Mouse (Mus musculus) myocyte (in vitro differentiated cells): ENCODE data around the gene 2310034G01Rik. TPM values are rescaled to one million over a fixed set of nuclear protein-coding genes. Genes with fewer than 3 reads are reported as not detected.

ENCODE experiments used
- H3K27me3 ChIP-seq: one replicate; pipeline ENCODE4 v1.6.1; 2011; ENCODE audit not compliant: control insufficient read depth, insufficient read depth, insufficient read length
- H3K36me3 ChIP-seq: one replicate; pipeline ENCODE4 v1.6.1; 2011; ENCODE audit not compliant: control insufficient read depth, insufficient read depth
- H3K4me2 ChIP-seq: one replicate; pipeline ENCODE4 v1.6.1; 2011; ENCODE audit warnings: low read depth, control low read depth
- H3K4me3 ChIP-seq: one replicate; pipeline ENCODE4 v1.5.1; 2011; ENCODE audit warnings: mild to moderate bottlenecking, control low read depth, moderate library complexity
- H3K79me2 ChIP-seq: one replicate; pipeline ENCODE4 v1.6.1; 2011; ENCODE audit not compliant: control insufficient read depth, insufficient read depth
- H3ac ChIP-seq: one replicate; pipeline ENCODE4 v1.6.1; 2011; ENCODE audit not compliant: control insufficient read depth, insufficient read length
- CEBPB ChIP-seq: IDR thresholded peaks from 2 replicates; pipeline ENCODE4 v1.6.1; 2011; ENCODE audit warnings: mild to moderate bottlenecking, moderate library complexity; ENCODE audit not compliant: poor library complexity, insufficient read depth, severe bottlenecking
- E2F4 ChIP-seq: IDR thresholded peaks from one replicate; pipeline ENCODE4 v1.6.1; 2011; ENCODE audit warnings: mild to moderate bottlenecking, control low read depth, moderate library complexity; ENCODE audit not compliant: insufficient read depth
- MAX ChIP-seq: IDR thresholded peaks from one replicate; pipeline ENCODE4 v1.6.1; 2011; ENCODE audit warnings: low read depth, mild to moderate bottlenecking, control low read depth
- MYOD1 ChIP-seq, 3 experiments: IDR thresholded peaks; one replicate each; pipeline ENCODE4 v1.6.1; 2011; ENCODE audit warnings: control low read depth in 2 of 3, low read depth in 2 of 3, mild to moderate bottlenecking in 2 of 3, moderate library complexity in 1 of 3; ENCODE audit not compliant: insufficient read length in 2 of 3, control insufficient read depth in 1 of 3
- MYOG ChIP-seq, 3 experiments: IDR thresholded peaks; one replicate each; pipeline ENCODE4 v1.6.1; 2011; ENCODE audit warnings: control low read depth in 2 of 3, low read depth in 2 of 3, mild to moderate bottlenecking in 2 of 3; ENCODE audit not compliant: insufficient read length in 2 of 3, control insufficient read depth in 1 of 3, insufficient read depth in 1 of 3
- POLR2A ChIP-seq: IDR thresholded peaks from one replicate; pipeline ENCODE4 v1.6.1; 2011; ENCODE audit warnings: low read depth, mild to moderate bottlenecking, control low read depth, moderate library complexity; ENCODE audit not compliant: insufficient read length
- POLR2AphosphoS2 ChIP-seq: IDR thresholded peaks from one replicate; pipeline ENCODE4 v1.6.1; 2011; ENCODE audit warnings: low read depth, control low read depth; ENCODE audit not compliant: insufficient read length
- REST ChIP-seq: IDR thresholded peaks from one replicate; pipeline ENCODE4 v1.6.1; 2011; ENCODE audit warnings: mild to moderate bottlenecking, control low read depth, moderate library complexity; ENCODE audit not compliant: insufficient read depth, insufficient read length
- SRF ChIP-seq: IDR thresholded peaks from one replicate; pipeline ENCODE4 v1.6.1; 2011; ENCODE audit warnings: low read depth; ENCODE audit not compliant: control insufficient read depth, insufficient read length
- TCF12 ChIP-seq: IDR thresholded peaks from one replicate; pipeline ENCODE4 v1.6.1; 2011; ENCODE audit warnings: mild to moderate bottlenecking, control low read depth; ENCODE audit not compliant: poor library complexity, insufficient read depth, severe bottlenecking
- TCF3 ChIP-seq: IDR thresholded peaks from one replicate; pipeline ENCODE4 v1.6.1; 2011; ENCODE audit warnings: low read depth, control low read depth; ENCODE audit not compliant: insufficient read length
- USF1 ChIP-seq: IDR thresholded peaks from one replicate; pipeline ENCODE4 v1.6.1; 2011; ENCODE audit warnings: low read depth, mild to moderate bottlenecking, control low read depth, moderate library complexity
- polyA plus RNA-seq: library from polyadenylated mRNA; unstranded; fragments of >200 nt; fragmentation: generic; extraction: Trizol; gene quantifications from one replicate; pipeline ENCODE4 v1.2.1, GENCODE M21; 2012; ENCODE audit warnings: missing spikeins

Gene 2310034G01Rik
- polyA plus RNA-seq, 1 experiment: 1.2 TPM

DNA sequence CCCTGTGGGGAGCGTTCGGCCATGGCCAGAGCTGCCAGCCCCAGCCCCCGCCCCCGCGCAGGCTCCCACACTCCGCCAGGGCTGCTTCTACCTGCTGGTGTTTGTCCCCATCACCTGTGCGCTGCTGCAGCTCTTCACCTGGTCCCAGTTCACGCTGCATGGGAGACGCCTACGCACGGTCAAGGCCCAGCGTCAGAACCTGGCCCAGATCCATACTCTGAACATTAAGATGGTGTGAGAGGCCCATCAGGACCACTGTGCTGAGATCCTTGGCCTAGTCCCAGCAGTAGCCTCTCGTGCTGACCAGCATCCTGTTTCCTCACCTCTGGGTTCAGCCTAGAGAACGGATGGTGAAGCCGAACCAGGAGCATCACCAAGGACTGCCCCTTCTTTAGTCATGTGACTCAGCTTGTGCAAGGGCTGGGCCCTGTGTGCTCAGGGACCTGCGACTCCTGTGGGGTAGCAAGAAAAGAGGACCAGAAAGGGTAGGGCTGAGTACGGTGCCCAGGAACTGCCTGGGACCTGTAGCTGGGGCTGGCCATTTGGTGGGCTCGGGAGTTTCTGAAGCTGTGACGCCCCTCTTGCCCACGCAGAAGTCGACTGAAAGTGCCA is 24.5 kb upstream of the 2310034G01Rik start:
- H3K27me3 ChIP-seq: no peaks in the 10 kb centered on the region
- no peak overlapping the region for H3ac ChIP-seq
- no peak for TF ChIP-seq E2F4
- TF ChIP-seq USF1: no peak
- TF ChIP-seq CEBPB: no peak
- no peak for TF ChIP-seq TCF12
- TF ChIP-seq POLR2A: no peak
- peak; percentile 66 for TF ChIP-seq POLR2AphosphoS2
- TF ChIP-seq MYOG (IDR thresholded peaks at IDR 0.05; ENCODE audit: control insufficient read depth in 1 of 3, insufficient read depth in 1 of 3, insufficient read length in 2 of 3, low read depth in 2 of 3): no peak
- H3K79me2 ChIP-seq: no peaks in the 10 kb centered on the region
- no peak overlapping the region for H3K4me3 ChIP-seq
- H3K36me3 ChIP-seq: no peaks in the 10 kb centered on the region
- H3K4me2 ChIP-seq: no peak overlapping the region

DNA sequence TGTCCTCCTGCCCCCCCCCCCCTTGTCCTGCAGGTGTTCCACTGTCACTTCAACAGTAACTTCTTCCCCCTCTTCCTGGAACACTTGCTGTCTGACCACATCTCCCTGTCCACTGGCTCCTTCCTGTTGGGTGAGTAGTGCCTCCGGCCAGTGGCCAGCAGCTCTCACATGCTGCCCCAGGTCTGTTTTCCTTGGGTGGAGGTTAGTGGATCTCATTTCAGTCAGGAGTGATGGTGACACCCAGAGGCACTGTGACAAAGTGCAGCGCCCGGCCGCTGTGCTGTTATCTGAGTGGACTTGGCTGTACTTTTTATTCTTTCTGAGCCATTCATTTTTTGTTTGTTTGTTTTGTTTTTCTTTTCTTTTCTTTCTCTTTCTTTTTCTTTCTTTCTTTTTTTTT is 19.1 kb upstream of the 2310034G01Rik start:
- H3K4me3 ChIP-seq: no peak overlapping the region
- no peak for TF ChIP-seq TCF12
- TF ChIP-seq MAX: no peak
- no peak for TF ChIP-seq E2F4
- no peak for TF ChIP-seq MYOD1 (IDR thresholded peaks at IDR 0.05; ENCODE audit: control insufficient read depth in 1 of 3, insufficient read length in 2 of 3, low read depth in 2 of 3)
- no peak for TF ChIP-seq REST
- no peak for TF ChIP-seq SRF

DNA sequence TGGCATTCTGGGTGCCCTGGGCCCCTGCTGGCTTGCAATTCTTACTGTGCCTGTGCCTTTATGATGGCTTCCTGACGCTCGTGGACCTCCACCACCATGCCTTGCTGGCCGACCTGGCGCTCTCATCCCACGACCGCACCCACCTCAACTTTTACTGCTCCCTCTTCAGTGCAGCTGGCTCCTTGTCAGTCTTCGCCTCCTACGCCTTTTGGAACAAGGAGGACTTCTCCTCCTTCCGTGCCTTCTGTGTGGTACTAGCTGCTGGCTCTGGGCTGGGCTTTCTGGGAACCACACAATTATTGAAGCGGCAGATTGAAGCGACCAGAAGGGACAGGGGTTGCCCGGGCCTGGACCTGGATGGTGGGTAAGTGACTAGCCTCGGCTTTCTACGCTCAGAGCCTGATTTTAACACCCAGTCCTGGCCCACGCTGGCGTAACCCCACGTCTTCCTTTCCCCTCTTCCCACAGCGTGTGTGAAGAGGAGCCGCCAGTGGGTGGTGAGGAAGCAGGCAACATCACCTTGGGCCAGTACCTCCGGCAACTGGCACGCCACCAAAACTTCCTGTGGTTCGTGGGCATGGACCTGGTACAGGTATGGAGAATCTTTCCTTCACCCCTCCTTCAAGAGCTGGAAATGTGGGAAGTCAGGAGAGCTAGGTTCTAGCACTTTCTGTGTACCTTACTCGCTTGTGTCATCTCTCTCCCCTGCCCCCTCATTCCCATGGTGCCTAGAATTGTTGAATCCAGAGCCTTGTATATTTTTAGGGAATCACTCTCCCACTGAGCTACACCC is 17.9 kb upstream of the 2310034G01Rik start:
- peak overlapping the region; percentile 46 for H3K4me2 ChIP-seq
- H3ac ChIP-seq: no peak overlapping the region
- no peaks in the 10 kb centered on the region for H3K36me3 ChIP-seq
- TF ChIP-seq MAX: no peak
- no peak for TF ChIP-seq TCF12
- TF ChIP-seq MYOD1 (IDR thresholded peaks at IDR 0.05; ENCODE audit: control insufficient read depth in 1 of 3, insufficient read length in 2 of 3, low read depth in 2 of 3): peak in 2 of 3 experiments; percentile 78 to 80
- TF ChIP-seq REST: no peak
- TF ChIP-seq TCF3: no peak
- no peak for TF ChIP-seq SRF
- no peak for TF ChIP-seq CEBPB
- H3K27me3 ChIP-seq: no peaks in the 10 kb centered on the region
- H3K4me3 ChIP-seq: no peak overlapping the region
- no peaks in the 10 kb centered on the region for H3K79me2 ChIP-seq

More for the DNA sequence above, 19.1 kb upstream of the 2310034G01Rik start:
- no peaks in the 10 kb centered on the region for H3K36me3 ChIP-seq
- no peak overlapping the region for H3ac ChIP-seq
- H3K79me2 ChIP-seq: no peaks in the 10 kb centered on the region
- no peaks in the 10 kb centered on the region for H3K27me3 ChIP-seq
- peak overlapping the region; percentile 18 for H3K4me2 ChIP-seq

DNA sequence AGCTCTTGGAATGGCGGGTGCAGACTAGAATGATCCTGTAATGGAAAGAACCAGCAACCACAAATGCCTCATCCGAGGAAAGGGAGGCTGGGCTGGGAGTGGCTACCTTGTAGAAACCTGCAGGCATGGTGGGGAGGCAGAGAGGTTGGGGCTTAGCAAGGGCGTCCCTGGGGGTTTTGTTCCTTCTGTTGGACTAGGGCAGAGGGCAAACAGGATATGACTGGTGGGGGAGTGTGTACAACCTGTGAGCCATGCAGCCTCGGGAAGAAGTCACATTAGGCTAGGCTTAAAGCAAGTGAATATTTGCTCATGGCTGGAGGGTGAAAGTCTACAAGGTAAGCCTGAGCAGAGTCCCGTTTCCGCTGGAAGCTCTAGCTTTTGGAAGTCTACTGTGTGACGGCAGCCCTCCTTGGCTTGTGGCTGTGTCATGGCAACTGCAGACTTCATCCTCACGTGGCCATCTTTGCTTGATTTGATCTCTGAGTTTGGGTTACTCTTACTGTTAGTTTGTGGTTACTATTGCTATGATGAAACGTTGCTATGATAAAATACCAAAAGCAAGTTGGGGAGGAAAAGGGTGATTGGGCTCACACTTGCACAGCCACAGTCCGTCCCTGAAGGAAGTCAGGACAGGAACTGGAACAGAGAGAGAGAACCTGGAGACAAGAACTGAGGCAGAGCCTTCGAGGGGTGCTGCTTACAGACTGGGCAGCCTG is 13.3 kb upstream of the 2310034G01Rik start:
- Histone ChIP-seq H3ac (no peak overlapping the region), H3K27me3 (no peaks in the 10 kb centered on the region), H3K4me3 (no peak overlapping the region), H3K4me2 (no peak overlapping the region), H3K36me3 (no peaks in the 10 kb centered on the region), H3K79me2 (no peaks in the 10 kb centered on the region)
- TF ChIP-seq USF1: no peak
- TF ChIP-seq MYOD1 (IDR thresholded peaks at IDR 0.05; ENCODE audit: control insufficient read depth in 1 of 3, insufficient read length in 2 of 3, low read depth in 2 of 3): no peak
- TF ChIP-seq REST: no peak
- TF ChIP-seq TCF3: no peak
- TF ChIP-seq MAX: no peak
- no peak for TF ChIP-seq POLR2AphosphoS2
- no peak for TF ChIP-seq E2F4
- TF ChIP-seq CEBPB: no peak
- no peak for TF ChIP-seq MYOG (IDR thresholded peaks at IDR 0.05; ENCODE audit: control insufficient read depth in 1 of 3, insufficient read depth in 1 of 3, insufficient read length in 2 of 3, low read depth in 2 of 3)
- no peak for TF ChIP-seq SRF
- TF ChIP-seq POLR2A: no peak
- TF ChIP-seq TCF12: no peak
